Mouse (Mus musculus) lung, embryonic 14.5 days (tissue): ENCODE data around the gene Nyap2. TPM values are rescaled to one million over a fixed set of nuclear protein-coding genes. Genes with fewer than 3 reads are reported as not detected.

Experiments
- ATAC-seq: fragments of 200-750 bp; cut with Nextera tagmentation; 2 replicates; pipeline ENCODE4 v1.8.0; 2017; ENCODE audit warnings: mild to moderate bottlenecking, moderate TSS enrichment, moderate library complexity; ENCODE audit not compliant: insufficient read depth
- DNase-seq: peaks from one replicate; pipeline ENCODE4 v3.0.0-alpha.2; 2015
- H3K27ac ChIP-seq: fragments of 300-500 bp; sonication (generic); 2 replicates; pipeline ENCODE4 v1.5.1; 2014; ENCODE audit warnings: low read depth, mild to moderate bottlenecking, moderate library complexity
- H3K27me3 ChIP-seq: fragments of 300-500 bp; sonication (generic); 2 replicates; pipeline ENCODE4 v1.6.1; 2014; ENCODE audit warnings: low read length, control low read depth; ENCODE audit not compliant: insufficient read depth
- H3K36me3 ChIP-seq: fragments of 300-500 bp; sonication (generic); 2 replicates; pipeline ENCODE4 v1.6.1; 2014; ENCODE audit warnings: control low read depth; ENCODE audit not compliant: insufficient read depth
- H3K4me1 ChIP-seq: fragments of 300-500 bp; sonication (generic); 2 replicates; pipeline ENCODE4 v1.6.1; 2014; ENCODE audit warnings: antibody characterized with exemption, control low read depth; ENCODE audit not compliant: insufficient read depth
- H3K4me2 ChIP-seq: fragments of 300-500 bp; sonication (generic); 2 replicates; pipeline ENCODE4 v1.6.1; 2014; ENCODE audit warnings: mild to moderate bottlenecking
- H3K4me3 ChIP-seq: fragments of 300-500 bp; sonication (generic); 2 replicates; pipeline ENCODE4 v1.5.1; 2014; ENCODE audit warnings: low read depth, low read length
- H3K9ac ChIP-seq: fragments of 300-500 bp; sonication (generic); 2 replicates; pipeline ENCODE4 v1.6.1; 2014
- H3K9me3 ChIP-seq: fragments of 300-500 bp; sonication (generic); 2 replicates; pipeline ENCODE4 v1.6.1; 2016; ENCODE audit warnings: low read depth, low read length, control low read depth
- CTCF ChIP-seq: IDR thresholded peaks from 2 replicates; pipeline ENCODE4 v1.5.1; 2016; ENCODE audit warnings: antibody characterized with exemption, low read depth
- WGBS: fragments of 180-500 bp; shearing (Covaris S2); extraction: QIAGEN DNeasy Blood & Tissue Kit; methylation state at CpG from one replicate; pipeline ENCODE4 v1.1.7; 2014; 5-methylcytosine and 5-hydroxymethylcytosine counted together
- polyA plus RNA-seq: library from polyadenylated mRNA; unstranded; fragments of >200 nt; fragmentation: Nextera tagmentation; extraction: Ambion mirVana; gene quantifications from 2 replicates; pipeline ENCODE4 v1.2.1, GENCODE M21; 2014

Nyap2 gene
- polyA plus RNA-seq, 1 experiment from 2014 or later, result not detected

GRCm38 (mm10) chr1:81307407-81307806, 230.7 kb downstream of the Nyap2 start:
- H3K27ac ChIP-seq, result no peak overlapping the region
- no peak overlapping the region for H3K9ac ChIP-seq
- H3K4me2 ChIP-seq, result no peak overlapping the region
- H3K9me3 ChIP-seq, result no peaks in the 10 kb centered on the region
- no peaks in the 10 kb centered on the region for H3K4me1 ChIP-seq
- peak; percentile 36; the same call in 1 of the 2 replicates for TF ChIP-seq CTCF
- H3K36me3 ChIP-seq, result no peaks in the 10 kb centered on the region
- no peak overlapping the region for H3K4me3 ChIP-seq
- ATAC-seq (no peak), DNase-seq (no peak)
- no peaks in the 10 kb centered on the region for H3K27me3 ChIP-seq

GRCm38 (mm10) chr1:81307934-81308333, 231.2 kb downstream of the Nyap2 start:
- H3K36me3 ChIP-seq, result no peaks in the 10 kb centered on the region
- H3K4me3 ChIP-seq, result no peak overlapping the region
- 53% methylated on average over 2 of the region's 2 CpGs for WGBS
- no peaks in the 10 kb centered on the region for H3K27me3 ChIP-seq
- DNase-seq (peak; percentile 8), ATAC-seq (no peak)
- TF ChIP-seq CTCF, result no peak
- H3K9ac ChIP-seq, result no peak overlapping the region
- H3K4me2 ChIP-seq, result no peak overlapping the region
- H3K4me1 ChIP-seq, result no peaks in the 10 kb centered on the region
- no peak overlapping the region for H3K27ac ChIP-seq
- no peaks in the 10 kb centered on the region for H3K9me3 ChIP-seq

GRCm38 (mm10) chr1:81310087-81310626, 233.4 kb downstream of the Nyap2 start:
- Histone ChIP-seq H3K4me3 (no peak overlapping the region), H3K9ac (no peak overlapping the region), H3K9me3 (no peaks in the 10 kb centered on the region), H3K36me3 (no peaks in the 10 kb centered on the region), H3K4me1 (no peaks in the 10 kb centered on the region), H3K27ac (no peak overlapping the region), H3K4me2 (no peak overlapping the region), H3K27me3 (no peaks in the 10 kb centered on the region)
- peak; percentile 49; the same call in 1 of the 2 replicates for ATAC-seq
- peak; percentile 90 for TF ChIP-seq CTCF
- peak; percentile 94 for DNase-seq
- 0% methylated on average over 1 of the region's 1 CpGs for WGBS

GRCm38 (mm10) chr1:81316403-81316994, 239.7 kb downstream of the Nyap2 start:
- H3K27me3 ChIP-seq, result no peaks in the 10 kb centered on the region
- DNase-seq (peak; percentile 93), ATAC-seq (peak; percentile 87)
- 48% methylated on average over 9 of the region's 9 CpGs for WGBS
- H3K9me3 ChIP-seq, result no peaks in the 10 kb centered on the region
- no peaks in the 10 kb centered on the region for H3K36me3 ChIP-seq
- TF ChIP-seq CTCF, result peak; percentile 94
- H3K4me2 ChIP-seq, result no peak overlapping the region
- H3K9ac ChIP-seq, result no peak overlapping the region
- H3K4me1 ChIP-seq, result no peaks in the 10 kb centered on the region
- no peak overlapping the region for H3K27ac ChIP-seq
- H3K4me3 ChIP-seq, result no peak overlapping the region

- DNase-seq (no peak), ATAC-seq (no peak; the same call in none of the 2 replicates)
- Histone ChIP-seq H3K9me3 (no peaks in the 10 kb centered on the region), H3K4me1 (no peaks in the 10 kb centered on the region), H3K27ac (no peak overlapping the region), H3K4me2 (no peak overlapping the region), H3K27me3 (no peaks in the 10 kb centered on the region), H3K4me3 (no peak overlapping the region), H3K9ac (no peak overlapping the region), H3K36me3 (no peaks in the 10 kb centered on the region)
- TF ChIP-seq CTCF, result no peak
- WGBS, result 40% methylated on average over 5 of the region's 5 CpGs
Observed at GRCm38 (mm10) chr1:81316995-81317413, 240.3 kb downstream of the Nyap2 start.

- no peak overlapping the region for H3K9ac ChIP-seq
- H3K4me3 ChIP-seq, result no peak overlapping the region
- 0% methylated on average over 1 of the region's 1 CpGs for WGBS
- H3K27me3 ChIP-seq, result no peaks in the 10 kb centered on the region
- no peaks in the 10 kb centered on the region for H3K9me3 ChIP-seq
- no peak for TF ChIP-seq CTCF
- H3K27ac ChIP-seq, result no peak overlapping the region
- DNase-seq (peak; percentile 42), ATAC-seq (peak; percentile 65; the same call in 1 of the 2 replicates)
- no peaks in the 10 kb centered on the region for H3K4me1 ChIP-seq
- no peak overlapping the region for H3K4me2 ChIP-seq
- no peaks in the 10 kb centered on the region for H3K36me3 ChIP-seq
Observed at GRCm38 (mm10) chr1:81387722-81388121, 311.0 kb downstream of the Nyap2 start.
